Mouse (Mus musculus) embryonic facial prominence, embryonic 11.5 days (tissue): ENCODE data around the gene Hcrtr1. TPM values are rescaled to one million over a fixed set of nuclear protein-coding genes. Genes with fewer than 3 reads are reported as not detected.

Experiments used
- ATAC-seq: fragments of 200-750 bp; cut with Nextera tagmentation; replicated peaks from 2 replicates; pipeline ENCODE4 v1.8.0; 2017; ENCODE audit warnings: low read depth; ENCODE audit not compliant: insufficient number of reproducible peaks, low FRiP score, low TSS enrichment
- DNase-seq: peaks from one replicate; pipeline ENCODE4 v3.0.0-alpha.2; 2015; ENCODE audit warnings: low spot score
- H3K27ac ChIP-seq: fragments of 300-500 bp; sonication (generic); replicated peaks from 2 replicates; pipeline ENCODE4 v1.5.1; 2014; ENCODE audit warnings: mild to moderate bottlenecking, low read depth, low read length, control low read depth
- H3K27me3 ChIP-seq: fragments of 300-500 bp; sonication (generic); 2 replicates; pipeline ENCODE4 v1.6.1; 2014; ENCODE audit warnings: mild to moderate bottlenecking, low read length, moderate library complexity, mixed read lengths; ENCODE audit not compliant: control insufficient read depth, insufficient read depth
- H3K36me3 ChIP-seq: fragments of 300-500 bp; sonication (generic); replicated peaks from 2 replicates; pipeline ENCODE4 v1.6.1; 2014; ENCODE audit warnings: low read depth, mild to moderate bottlenecking, low read length, moderate library complexity, mixed read lengths; ENCODE audit not compliant: control insufficient read depth, insufficient read depth
- H3K4me1 ChIP-seq: fragments of 300-500 bp; sonication (generic); 2 replicates; pipeline ENCODE4 v1.6.1; 2014; ENCODE audit warnings: low read length, mixed read lengths; ENCODE audit not compliant: control insufficient read depth, insufficient read depth
- H3K4me2 ChIP-seq: fragments of 300-500 bp; sonication (generic); 2 replicates; pipeline ENCODE4 v1.6.1; 2014; ENCODE audit warnings: low read depth, mild to moderate bottlenecking, control low read depth, low read length, moderate library complexity
- H3K4me3 ChIP-seq: fragments of 300-500 bp; sonication (generic); 2 replicates; pipeline ENCODE4 v1.5.1; 2014; ENCODE audit warnings: low read depth, low read length, control low read depth
- H3K9ac ChIP-seq: fragments of 300-500 bp; sonication (generic); replicated peaks from 2 replicates; pipeline ENCODE4 v1.6.1; 2014; ENCODE audit warnings: mild to moderate bottlenecking, control low read depth, low read length
- H3K9me3 ChIP-seq: fragments of 300-500 bp; sonication (generic); replicated peaks from 2 replicates; pipeline ENCODE4 v1.6.1; 2016; ENCODE audit warnings: mild to moderate bottlenecking, low read length, inconsistent platforms, mixed read lengths; ENCODE audit not compliant: control insufficient read depth
- WGBS: fragments of 180-500 bp; shearing (Covaris S2); extraction: QIAGEN DNeasy Blood & Tissue Kit; methylation state at CpG from one replicate; pipeline ENCODE4 v1.1.7; 2014; 5-methylcytosine and 5-hydroxymethylcytosine counted together
- polyA plus RNA-seq: library from polyadenylated mRNA; unstranded; fragments of >200 nt; fragmentation: Nextera tagmentation; extraction: Ambion mirVana; gene quantifications from 2 replicates; pipeline ENCODE4 v1.2.1, GENCODE M21; 2014

Gene Hcrtr1
- polyA plus RNA-seq, 1 experiment from 2014 or later: 0.31 TPM

DNA sequence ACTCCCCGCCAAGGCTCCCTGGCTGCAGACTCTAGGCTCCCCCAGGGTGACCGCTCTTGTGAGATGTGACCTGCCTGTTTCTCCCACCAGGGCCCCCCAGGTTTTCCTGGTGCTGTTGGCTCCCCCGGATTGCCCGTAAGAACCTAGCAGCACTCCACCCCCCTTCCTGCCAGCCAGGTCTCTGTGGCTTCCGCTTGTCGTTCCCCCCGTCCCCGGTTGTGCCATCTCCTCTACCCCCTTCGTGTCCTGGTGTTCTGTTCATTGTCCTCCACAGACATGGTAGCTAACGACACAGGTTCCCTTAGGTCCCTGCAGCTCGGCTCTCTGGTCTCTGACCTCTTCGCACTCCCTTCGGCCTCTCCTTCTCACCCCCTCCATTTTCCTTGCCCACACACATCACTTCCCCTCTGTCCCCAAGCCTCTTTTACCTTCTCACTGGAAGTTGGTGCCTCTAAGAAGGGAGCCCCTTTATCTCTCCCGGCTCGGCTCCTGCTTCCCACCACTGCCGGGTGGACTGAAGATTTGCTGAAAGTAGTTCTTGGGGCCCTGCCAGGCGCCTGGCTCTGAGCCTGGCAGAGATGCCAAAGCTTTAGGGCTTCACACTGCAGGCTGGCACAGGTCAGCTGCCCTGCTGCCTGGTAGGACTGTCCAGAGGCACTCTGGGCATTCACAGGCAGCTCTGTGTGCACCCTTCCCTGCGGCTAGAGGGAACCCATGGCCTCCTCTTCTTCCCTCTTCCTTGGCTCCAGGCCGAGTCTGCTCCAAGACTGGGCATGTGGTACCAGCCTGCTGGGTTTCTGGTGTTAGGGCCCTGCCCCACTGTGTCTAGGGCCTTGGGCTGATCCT is 57.6 kb downstream of the Hcrtr1 start:
- no peak overlapping the region for H3K4me3 ChIP-seq
- ATAC-seq (no peak), DNase-seq (no peak)
- H3K4me1 ChIP-seq: no peaks in the 10 kb centered on the region
- H3K9ac ChIP-seq: no peak overlapping the region
- WGBS: 75% methylated on average over 19 of the region's 19 CpGs
- no peaks in the 10 kb centered on the region; the same call in 1 of the 2 replicates for H3K27me3 ChIP-seq
- H3K36me3 ChIP-seq: no peaks in the 10 kb centered on the region
- H3K27ac ChIP-seq: no peak overlapping the region
- H3K9me3 ChIP-seq: no peaks in the 10 kb centered on the region
- H3K4me2 ChIP-seq: no peak overlapping the region

Other genes with a start within 250 kb of the Hcrtr1 start
- not detected in 2 replicates for gene Spocd1, start 210.1 kb downstream of the Hcrtr1 start, polyA plus RNA-seq
- 2.1 and 2.2 TPM in 2 replicates for gene Adgrb2, start 154.5 kb downstream of the Hcrtr1 start, polyA plus RNA-seq
- gene Col16a1, start 91.5 kb downstream of the Hcrtr1 start, polyA plus RNA-seq: 5.6 and 8.9 TPM in 2 replicates
- gene Pef1, start 36.8 kb downstream of the Hcrtr1 start, polyA plus RNA-seq: 67.8 and 72.6 TPM in 2 replicates
- gene Tinagl1, start 35.8 kb upstream of the Hcrtr1 start, polyA plus RNA-seq: 6.4 and 8.2 TPM in 2 replicates
- gene Gm853, start 83.0 kb upstream of the Hcrtr1 start, polyA plus RNA-seq: not detected in 2 replicates
- 82.7 and 98.5 TPM in 2 replicates for gene Serinc2, start 139.8 kb upstream of the Hcrtr1 start, polyA plus RNA-seq
- 12.4 and 15.9 TPM in 2 replicates for gene Fabp3, start 169.2 kb upstream of the Hcrtr1 start, polyA plus RNA-seq
- gene Gm10570, start 169.3 kb upstream of the Hcrtr1 start, polyA plus RNA-seq: 0.46 TPM in 1 of 2 replicates, not detected in the other
- gene Zcchc17, start 220.6 kb upstream of the Hcrtr1 start, polyA plus RNA-seq: 85.4 and 93.1 TPM in 2 replicates
- gene Snrnp40, start 220.8 kb upstream of the Hcrtr1 start, polyA plus RNA-seq: 209 and 213 TPM in 2 replicates